Comparison of ENCODE assay signal across 12 mouse cellular contexts in the genomic region with DNA sequence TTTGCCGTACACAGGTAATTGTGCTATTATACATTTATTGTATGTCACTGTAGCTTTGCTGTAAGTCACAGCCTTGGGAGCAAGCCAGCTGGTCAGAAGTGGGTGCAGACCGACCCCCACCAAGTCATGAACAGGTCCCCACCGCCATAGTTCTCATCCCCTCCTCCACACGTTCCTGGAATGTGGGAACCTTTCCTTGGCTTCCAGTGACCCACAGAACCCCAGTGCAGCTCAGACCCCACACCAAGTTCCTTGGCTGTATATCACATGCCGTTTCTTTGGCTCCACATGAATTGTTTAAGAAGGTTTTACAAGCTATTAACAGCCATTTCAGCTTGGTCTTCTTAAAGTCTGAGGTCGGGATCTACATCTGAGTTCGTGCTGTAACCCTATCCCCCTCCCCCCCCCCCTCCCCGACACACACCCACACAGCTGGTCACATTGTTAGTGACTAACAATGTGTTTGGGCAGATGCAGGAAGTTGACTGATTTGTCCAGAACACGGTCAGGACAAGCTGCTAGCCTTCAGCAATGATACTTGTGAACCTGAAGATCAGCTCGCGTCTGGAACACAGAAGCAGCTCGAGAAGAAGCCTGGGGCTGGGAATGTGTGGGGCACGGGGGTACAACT. TPM values are rescaled to one million over a fixed set of nuclear protein-coding genes. Genes with fewer than 3 reads are reported as not detected.
DNase-seq lines count a peak whose midpoint lies in the region; ATAC-seq and TF ChIP-seq lines count a peak whose summit lies in the region.
"Had no signal": no experiment of that assay in that cellular context is flagged by ENCODE, and none has a peak within 500 bp of the region (broad histone marks: within the 10 kb centered on the region; RNA-seq: fewer than 3 reads in every experiment).

No protein-coding gene starts in this region.

- no peaks in the 10 kb centered on the region for H3K4me1 ChIP-seq in hindbrain, embryonic 11.5 days (replicated peaks; ENCODE audit: control insufficient read depth, insufficient read depth, low read length)
- no peaks in the 10 kb centered on the region for H3K4me1 ChIP-seq in hindbrain, embryonic 16.5 days (ENCODE audit: control insufficient read depth, insufficient read depth, low read depth, low read length)
- peaks cover 11% of the 10 kb centered on the region for H3K4me1 ChIP-seq in bone marrow macrophage, adult 2 months (ENCODE audit: control insufficient read depth, insufficient read depth, low read length)
- H3K4me1 ChIP-seq in limb, embryonic 10.5 days, result peaks cover 17% of the 10 kb centered on the region
- H3K4me1 ChIP-seq: neural tube, embryonic 12.5 days had no signal

- H3K4me3 ChIP-seq in hindbrain, embryonic 11.5 days (ENCODE audit: low read depth, low read length), result no peak overlapping the region
- H3K4me3 ChIP-seq in hindbrain, embryonic 16.5 days (ENCODE audit: low read length), result no peak overlapping the region
- H3K4me3 ChIP-seq in bone marrow macrophage, adult 2 months (ENCODE audit: insufficient read depth, low read length), result no peak overlapping the region; the same call in 1 of the 2 replicates
- no peak overlapping the region for H3K4me3 ChIP-seq in limb, embryonic 10.5 days
- H3K4me3 ChIP-seq: limb, embryonic 15.5 days; neural tube, embryonic 12.5 days had no signal

- no peak overlapping the region for H3K27ac ChIP-seq in hindbrain, embryonic 11.5 days (ENCODE audit: low read depth, low read length)
- H3K27ac ChIP-seq in hindbrain, embryonic 16.5 days (ENCODE audit: low read depth, low read length), result no peak overlapping the region
- H3K27ac ChIP-seq in bone marrow macrophage, adult 2 months (ENCODE audit: insufficient read depth, low read depth, low read length), result 0 out of 2 replicates have a peak overlapping the region, but pooled peaks have one; percentile 2
- peak overlapping the region; percentile 19; the same call in 1 of the 2 replicates for H3K27ac ChIP-seq in limb, embryonic 10.5 days
- H3K27ac ChIP-seq: limb, embryonic 15.5 days; neural tube, embryonic 12.5 days had no signal

- no peaks in the 10 kb centered on the region for H3K9me3 ChIP-seq in hindbrain, embryonic 11.5 days (ENCODE audit: control insufficient read depth, low read length)
- H3K9me3 ChIP-seq in hindbrain, embryonic 16.5 days (ENCODE audit: control insufficient read depth, low read length), result no peaks in the 10 kb centered on the region
- no peaks in the 10 kb centered on the region for H3K9me3 ChIP-seq in limb, embryonic 10.5 days (replicated peaks)
- H3K9me3 ChIP-seq: limb, embryonic 15.5 days; neural tube, embryonic 12.5 days had no signal

- no peaks in the 10 kb centered on the region for H3K27me3 ChIP-seq in hindbrain, embryonic 11.5 days (ENCODE audit: control insufficient read depth, insufficient read depth, low read length)
- no peaks in the 10 kb centered on the region for H3K27me3 ChIP-seq in hindbrain, embryonic 16.5 days (replicated peaks; ENCODE audit: control insufficient read depth, insufficient read depth, low read length)
- H3K27me3 ChIP-seq in limb, embryonic 10.5 days (ENCODE audit: low read depth, poor library complexity, severe bottlenecking), result no peaks in the 10 kb centered on the region
- H3K27me3 ChIP-seq: limb, embryonic 15.5 days; neural tube, embryonic 12.5 days had no signal

- WGBS in hindbrain, embryonic 11.5 days, result 56% methylated on average over 13 of the region's 13 CpGs
- 52% methylated on average over 13 of the region's 13 CpGs for WGBS in hindbrain, embryonic 16.5 days
- WGBS in limb, embryonic 10.5 days, result 51% methylated on average over 13 of the region's 13 CpGs

- TF ChIP-seq CTCF in bone marrow macrophage, adult 2 months (IDR thresholded peaks at IDR 0.05; ENCODE audit: low read depth, low read length), result no peak

- 0 out of 2 replicates have a peak, but pooled peaks have one; percentile 25 for ATAC-seq in hindbrain, embryonic 11.5 days (ENCODE audit: low FRiP score)
- ATAC-seq in hindbrain, embryonic 16.5 days, result no peak

- no peak for DNase-seq in hindbrain, embryonic 11.5 days (ENCODE audit: low spot score)
- DNase-seq in 416B (ENCODE audit: low read depth), result peak; percentile 85
- DNase-seq in limb, embryonic 10.5 days (ENCODE audit: low spot score), result peak; percentile 55
- DNase-seq in urinary bladder, postnatal 36 days (ENCODE audit: low spot score in 2 of 2), result no peak
- DNase-seq in gastrocnemius, postnatal 25 days, result no peak

- H3K4me2 ChIP-seq in hindbrain, embryonic 11.5 days (replicated peaks; ENCODE audit: low read depth, low read length), result no peak overlapping the region
- H3K4me2 ChIP-seq in hindbrain, embryonic 16.5 days (ENCODE audit: low read length), result no peak overlapping the region
- H3K4me2 ChIP-seq: limb, embryonic 15.5 days; neural tube, embryonic 12.5 days had no signal

- no peaks in the 10 kb centered on the region for H3K36me3 ChIP-seq in hindbrain, embryonic 11.5 days (ENCODE audit: control insufficient read depth, insufficient read depth, low read length)
- no peaks in the 10 kb centered on the region; the same call in 1 of the 2 replicates for H3K36me3 ChIP-seq in hindbrain, embryonic 16.5 days (ENCODE audit: control insufficient read depth, insufficient read depth, low read length)
- peaks cover 4% of the 10 kb centered on the region; the same call in 1 of the 2 replicates for H3K36me3 ChIP-seq in limb, embryonic 10.5 days

- TF ChIP-seq POLR2A in bone marrow macrophage, adult 2 months (IDR thresholded peaks at IDR 0.05; ENCODE audit: borderline replicate concordance, low read depth, low read length), result no peak

- no peak overlapping the region for H3K9ac ChIP-seq in hindbrain, embryonic 11.5 days (ENCODE audit: low read depth, low read length)
- no peak overlapping the region for H3K9ac ChIP-seq in hindbrain, embryonic 16.5 days (ENCODE audit: low read depth, low read length)
- H3K9ac ChIP-seq: limb, embryonic 15.5 days; neural tube, embryonic 12.5 days had no signal

RNA-seq across cellular contexts. Expression of gene Nr1i2, which starts 46.2 kb away (rescaled TPM):
- 0.06 TPM in 1 of 2 replicates, not detected in the other for polyA plus RNA-seq in hindbrain, embryonic 11.5 days (2014; fragmentation: Nextera tagmentation; extraction: Ambion mirVana)
- polyA plus RNA-seq in hindbrain, embryonic 16.5 days (2015; fragmentation: Nextera tagmentation; extraction: Ambion mirVana), result not detected in 2 replicates
- not detected in 2 replicates for polyA plus RNA-seq in bone marrow macrophage, adult 2 months (2012; ENCODE audit: insufficient read depth, insufficient read length, missing spikeins)
- polyA plus RNA-seq in limb, embryonic 10.5 days (2016; fragmentation: Nextera tagmentation; extraction: Ambion mirVana), result not detected in 2 replicates
- not detected for total RNA-seq in gastrocnemius, postnatal 25 days (2021)
- total RNA-seq: heart, postnatal 25 days; megakaryocyte progenitor cell, adult 5-6 weeks had no signal
- polyA plus RNA-seq: cortical plate, adult 2 months; limb, embryonic 15.5 days; neural tube, embryonic 12.5 days had no signal

Comparison
In these comparisons a context has a peak if more than half of its experiments do, and no peak if none do; other contexts are left out.
1. DNase-seq: peak in 416B (single experiment) and limb, embryonic 10.5 days (single experiment); none in hindbrain, embryonic 11.5 days (single experiment), urinary bladder, postnatal 36 days (0 of 2) and gastrocnemius, postnatal 25 days (single experiment).
2. H3K27ac ChIP-seq: peak in bone marrow macrophage, adult 2 months (single experiment) and limb, embryonic 10.5 days (single experiment); none in hindbrain, embryonic 11.5 days (single experiment) and hindbrain, embryonic 16.5 days (single experiment).